Mouse (Mus musculus) layer of hippocampus, adult 11-12 months (tissue): ENCODE measurements around the gene Rassf5.
"Not testable (repeated sequence)": the region's sequence is repeated elsewhere in the genome, so short reads cannot be mapped to it uniquely, and the experiment has no call there.

Experiments
- DNase-seq: peaks from one replicate; pipeline ENCODE4 v3.0.0; 2022; ENCODE audit warnings: low spot score

Rassf5 gene

DNA sequence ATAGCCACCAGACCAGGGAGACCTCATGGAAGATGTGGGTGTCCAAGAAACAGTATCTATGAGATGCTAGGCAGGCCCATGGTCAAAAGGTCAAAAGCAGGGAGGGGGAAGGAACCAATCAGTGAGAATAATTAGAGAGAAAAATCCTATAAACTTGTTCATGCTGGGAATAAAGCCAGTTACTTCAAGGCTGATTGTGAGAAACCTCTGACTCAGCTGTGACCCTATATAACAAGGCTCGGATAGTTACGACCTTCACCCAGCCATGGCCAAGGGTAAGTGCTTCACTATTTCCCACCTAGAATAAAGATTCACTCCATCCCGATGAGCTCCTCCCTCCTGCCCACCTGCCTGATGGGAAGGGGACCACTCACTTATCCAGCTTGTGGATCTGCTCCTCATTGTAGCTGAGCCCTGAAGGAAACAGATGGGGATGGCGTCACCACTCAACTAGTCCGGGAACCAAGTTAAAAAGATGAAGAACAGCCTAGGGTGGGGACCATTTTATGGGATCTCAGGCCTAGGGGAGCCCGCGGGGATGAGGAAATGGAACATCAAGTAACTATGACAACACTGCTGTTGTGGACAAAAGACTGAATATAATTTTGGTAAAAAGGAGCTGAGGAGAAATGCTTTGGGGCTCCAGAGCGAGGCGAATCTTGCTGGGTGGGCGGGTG, 14.7 kb upstream of the Rassf5 start:
- no peak for DNase-seq

DNA sequence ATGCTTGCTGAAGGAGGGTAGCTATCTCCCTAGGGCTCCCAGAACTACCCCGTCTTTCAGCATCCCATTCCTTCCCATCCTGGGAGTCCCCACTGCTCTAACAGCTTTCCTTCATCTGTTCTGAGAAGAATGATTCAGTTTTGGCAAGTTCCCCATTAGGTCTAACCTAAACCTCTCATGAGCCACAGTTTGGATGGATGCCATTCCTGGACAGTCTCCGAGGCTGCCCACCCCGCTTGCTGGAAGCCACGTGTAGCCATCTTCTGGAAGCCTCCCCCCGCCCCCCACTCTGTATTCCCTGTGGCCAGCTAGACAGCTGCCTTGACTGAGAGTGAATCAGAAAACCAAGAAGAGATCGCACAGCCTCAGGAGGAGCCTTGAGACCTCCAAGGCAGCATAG, 12.2 kb upstream of the Rassf5 start:
- no peak for DNase-seq

DNA sequence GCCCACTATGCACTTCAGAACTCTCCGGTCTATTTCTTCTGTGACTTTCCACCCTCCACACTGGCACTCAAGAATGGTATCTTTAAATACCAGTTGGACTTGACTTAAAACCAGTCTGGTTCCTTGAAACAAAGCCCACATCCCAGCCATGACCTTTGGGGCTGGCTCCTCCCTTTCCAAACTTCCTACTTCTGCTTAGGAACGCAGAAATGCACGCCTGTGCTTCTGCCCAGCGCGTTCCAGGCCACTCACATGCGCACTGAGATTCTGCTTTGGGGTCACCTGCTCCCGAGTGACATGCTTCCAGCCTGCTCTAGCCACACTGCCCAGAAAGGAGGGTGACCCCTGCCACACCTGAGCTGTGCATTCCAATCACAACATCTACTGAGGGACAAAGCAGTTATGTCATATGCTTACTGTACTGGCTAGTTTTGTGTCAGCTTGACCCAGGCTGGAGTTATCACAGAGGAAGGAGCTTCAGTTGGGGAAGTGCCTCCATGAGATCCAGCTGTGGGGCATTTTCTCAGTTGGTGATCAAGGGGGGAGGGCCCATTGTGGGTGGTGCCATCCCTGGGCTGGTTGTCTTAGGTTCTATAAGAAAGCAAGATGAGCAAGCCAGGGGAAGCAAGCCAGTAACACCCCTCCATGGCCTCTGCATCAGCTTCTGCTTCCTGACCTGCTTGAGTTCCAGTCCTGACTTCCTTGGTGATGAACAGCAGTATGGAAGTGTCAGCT, 7.6 kb upstream of the Rassf5 start:
- not testable (repeated sequence) for DNase-seq

DNA sequence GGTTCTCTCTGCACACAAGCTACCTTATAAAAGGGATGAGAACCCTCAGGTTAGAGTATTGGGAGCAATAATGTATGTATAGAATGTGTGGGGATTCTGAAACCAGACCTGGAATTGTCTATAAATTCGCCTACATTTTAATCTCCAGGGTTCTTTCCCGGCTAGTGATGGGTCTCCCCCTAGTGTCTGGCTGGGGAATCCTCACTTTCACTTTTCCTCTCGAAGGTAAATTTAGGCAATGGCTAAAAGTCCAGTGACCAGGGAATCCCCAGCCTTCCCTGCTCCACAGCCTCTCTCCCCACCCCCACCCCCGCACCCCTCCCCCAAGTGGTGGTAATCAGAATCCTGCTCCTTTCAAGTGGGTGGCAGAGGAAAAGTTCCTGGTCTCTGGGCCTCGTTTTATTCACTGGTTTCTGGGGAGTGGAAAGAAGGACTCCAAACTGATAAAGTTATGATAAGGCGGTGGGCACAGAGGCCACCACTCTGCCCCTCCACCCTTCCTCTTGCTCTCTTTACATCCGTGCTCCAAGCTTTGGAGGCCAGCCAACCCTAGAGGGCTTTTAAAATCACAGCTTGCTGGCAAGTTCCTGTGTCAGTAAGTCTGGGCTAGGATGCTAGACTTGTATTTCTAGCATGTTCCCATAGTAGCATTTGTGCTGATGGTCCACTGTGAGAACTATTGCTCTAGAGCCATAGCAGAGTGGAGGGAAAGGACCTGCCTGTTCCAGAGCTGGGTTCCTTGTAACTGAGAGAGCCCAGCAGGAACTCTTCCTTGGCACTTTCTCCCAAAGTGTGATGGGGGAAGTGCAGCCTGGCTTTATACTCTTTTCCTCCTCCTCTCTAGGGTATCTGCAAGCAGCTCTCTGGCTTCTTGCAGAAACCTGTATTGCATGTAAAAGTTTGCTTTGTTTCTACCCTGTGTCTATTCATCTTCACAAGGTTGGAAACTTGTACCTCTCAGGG, 1.7 kb upstream of the Rassf5 start:
- DNase-seq: peak; percentile 59

DNA sequence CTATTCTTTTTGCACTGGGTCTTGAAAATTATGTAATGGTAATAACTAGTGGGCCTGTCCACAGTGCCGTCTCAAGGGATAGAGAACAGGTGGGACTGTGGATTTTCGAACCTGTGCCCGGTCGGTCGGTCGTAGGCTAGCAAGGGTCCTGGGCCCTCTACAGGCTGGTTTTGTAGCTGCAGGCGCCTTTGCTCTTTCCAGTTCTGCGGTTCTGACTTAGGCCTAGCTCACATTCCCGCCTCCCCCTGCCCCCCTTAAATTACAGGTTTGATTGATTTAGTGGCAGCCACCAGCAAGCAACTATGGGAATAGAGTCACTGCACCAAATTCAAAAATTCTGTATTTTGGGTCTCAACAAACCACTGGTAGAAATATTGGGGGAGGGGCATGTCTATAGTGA, 868 bp upstream of the Rassf5 start:
- peak; percentile 55 for DNase-seq

DNA sequence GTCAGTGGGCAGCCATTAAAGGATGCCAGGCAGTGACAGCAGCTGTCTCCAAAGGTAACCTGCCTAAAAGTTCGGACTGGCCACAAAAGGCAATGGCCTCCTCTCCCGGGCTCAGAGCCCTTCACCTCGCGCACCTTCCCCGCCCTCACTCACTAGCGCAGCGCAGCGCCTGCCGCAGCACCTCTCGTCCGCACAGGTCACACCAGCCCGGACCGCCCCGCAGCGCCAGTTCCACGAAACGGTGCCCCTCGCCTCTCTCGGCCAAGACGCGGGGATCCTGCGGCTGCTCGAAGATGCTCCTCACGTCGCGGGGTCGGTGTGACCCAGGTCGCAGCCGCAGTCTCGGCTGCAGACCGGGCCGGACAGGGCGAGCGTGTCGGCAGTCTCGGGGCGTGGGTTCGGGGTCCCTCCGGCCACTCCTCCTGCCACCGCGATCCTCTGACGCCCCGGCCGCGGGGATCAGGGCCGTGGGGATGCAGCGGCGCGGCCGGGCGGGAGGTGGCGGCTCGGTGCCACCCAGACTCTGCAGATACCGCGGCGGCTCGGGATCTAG, 446 bp downstream of the Rassf5 start:
- no peak for DNase-seq

DNA sequence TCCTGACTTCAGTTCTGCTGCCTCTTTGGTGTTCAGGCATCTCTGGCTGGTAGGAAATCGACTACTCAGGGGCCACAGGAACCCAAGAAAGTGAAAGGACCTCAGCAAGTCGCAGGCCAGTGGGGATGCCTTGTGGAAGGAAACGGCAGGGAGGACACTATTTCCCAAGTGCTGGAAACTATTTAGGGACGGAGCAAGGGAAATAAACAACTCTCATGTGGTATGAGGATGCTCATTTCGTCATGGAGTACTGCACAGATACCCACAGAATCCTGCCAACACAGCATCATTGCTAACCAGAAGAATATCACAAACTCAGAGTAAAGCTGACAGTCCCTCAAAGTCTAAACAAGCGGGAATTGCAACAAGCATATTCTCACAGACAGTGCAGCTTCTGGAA, 2.1 kb downstream of the Rassf5 start:
- DNase-seq: no peak

DNA sequence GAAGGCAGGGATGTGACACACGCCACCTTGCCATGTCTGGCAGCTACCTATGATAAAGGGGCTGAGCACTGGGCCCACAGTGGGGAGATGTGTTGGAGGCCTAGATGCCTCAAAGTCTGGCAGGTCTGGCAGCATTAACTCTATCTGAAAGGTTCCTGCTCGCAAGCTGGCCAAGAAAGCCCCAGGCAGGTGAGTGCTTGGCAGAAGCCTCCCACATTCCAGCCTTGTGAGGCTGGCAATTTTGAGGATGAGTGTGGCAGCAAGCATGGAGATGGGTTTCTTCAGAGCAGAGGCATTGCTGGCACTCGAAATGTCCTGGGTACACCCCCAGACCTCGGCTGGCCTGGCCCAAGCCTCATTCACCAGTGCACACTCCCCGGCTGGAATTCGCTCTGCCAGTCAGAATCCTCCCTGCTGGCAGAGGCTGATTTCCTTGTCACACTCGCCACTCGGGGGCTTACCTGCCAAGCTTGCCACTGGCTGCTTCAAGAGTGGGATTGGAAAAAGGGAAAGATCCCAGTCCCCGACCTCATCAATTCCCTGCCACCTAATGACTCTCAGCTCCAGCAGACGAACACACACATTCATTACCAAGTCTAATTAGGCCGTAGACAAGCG, 5.4 kb downstream of the Rassf5 start:
- no peak for DNase-seq

DNA sequence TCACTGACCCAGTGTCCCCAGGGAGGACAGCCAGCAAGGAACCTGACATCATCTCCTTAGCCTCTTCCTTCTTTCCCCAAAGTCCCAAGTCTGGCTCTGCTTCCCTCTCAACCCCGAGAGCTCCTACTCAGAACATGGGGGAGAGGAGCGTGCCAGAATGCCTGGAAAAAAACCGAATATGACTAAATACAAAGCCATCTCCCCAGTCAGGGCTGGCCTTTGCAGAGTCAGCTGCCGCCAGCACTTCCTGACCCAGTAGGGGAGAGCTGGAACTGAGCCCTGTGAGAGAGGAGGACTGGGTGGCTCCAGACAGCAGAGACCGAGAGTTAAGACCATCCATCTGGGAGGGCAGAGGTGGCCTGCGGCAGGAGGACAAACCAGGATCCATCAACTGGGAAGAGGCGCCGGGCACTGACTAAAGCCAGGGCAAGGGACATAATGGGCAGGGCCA, 6.1 kb downstream of the Rassf5 start:
- no peak for DNase-seq

DNA sequence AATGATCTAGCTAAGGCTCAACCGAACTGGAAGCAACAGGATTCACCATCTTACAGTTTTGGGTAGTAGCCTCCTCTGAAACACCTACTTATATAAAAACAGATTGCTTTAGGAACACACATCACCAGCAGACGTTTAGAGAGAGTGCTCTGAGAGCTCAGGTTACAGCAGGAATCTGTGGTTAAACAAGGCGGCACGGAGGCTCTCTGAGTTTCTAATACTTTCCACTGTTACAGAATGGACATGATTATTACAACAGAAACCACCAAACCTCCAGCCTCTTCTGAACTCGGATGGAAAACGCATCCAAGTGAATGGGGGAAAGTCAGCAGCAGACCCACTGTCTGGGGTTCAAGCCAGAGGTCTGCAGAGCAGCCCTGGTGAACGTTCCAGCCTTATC, 9.0 kb downstream of the Rassf5 start:
- DNase-seq: no peak

DNA sequence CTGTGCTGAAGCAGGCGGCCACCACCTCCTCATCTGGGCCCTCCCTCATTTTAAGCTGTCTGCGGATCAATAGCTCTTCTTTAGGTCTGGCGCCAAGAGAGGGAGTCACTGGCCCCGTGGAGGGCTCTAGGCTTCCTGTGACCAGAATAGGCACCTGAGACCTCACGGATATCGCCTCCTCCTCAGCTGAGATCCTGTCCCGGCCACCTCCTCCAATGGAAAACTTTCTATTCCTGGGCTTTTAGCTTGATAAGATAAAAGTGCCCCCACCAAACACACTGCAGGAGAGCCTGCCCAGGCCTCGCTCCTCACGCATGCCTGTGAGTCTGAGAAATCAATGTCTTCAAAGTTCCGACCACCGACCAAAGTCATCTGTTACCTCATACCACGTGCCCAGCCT, 11.5 kb downstream of the Rassf5 start:
- DNase-seq: no peak

DNA sequence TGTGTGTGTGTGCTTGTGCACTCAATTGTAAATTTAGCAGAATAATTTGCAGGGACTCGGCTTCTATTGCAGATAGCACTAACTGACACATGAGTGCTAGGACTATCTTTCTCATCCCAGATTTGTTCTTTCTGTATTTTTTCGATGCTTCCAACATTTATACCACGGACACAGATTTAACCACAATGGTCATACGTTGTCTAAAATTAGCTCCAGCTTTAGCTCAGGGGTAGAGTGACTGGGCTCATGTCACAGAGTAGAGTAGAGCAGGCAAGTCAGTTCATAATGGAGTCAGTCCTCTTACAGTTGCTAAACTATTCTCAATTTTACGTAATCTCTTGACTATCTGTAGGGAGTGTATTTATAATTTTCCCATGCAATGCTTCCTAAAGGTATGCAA, 16.4 kb downstream of the Rassf5 start:
- DNase-seq: no peak

DNA sequence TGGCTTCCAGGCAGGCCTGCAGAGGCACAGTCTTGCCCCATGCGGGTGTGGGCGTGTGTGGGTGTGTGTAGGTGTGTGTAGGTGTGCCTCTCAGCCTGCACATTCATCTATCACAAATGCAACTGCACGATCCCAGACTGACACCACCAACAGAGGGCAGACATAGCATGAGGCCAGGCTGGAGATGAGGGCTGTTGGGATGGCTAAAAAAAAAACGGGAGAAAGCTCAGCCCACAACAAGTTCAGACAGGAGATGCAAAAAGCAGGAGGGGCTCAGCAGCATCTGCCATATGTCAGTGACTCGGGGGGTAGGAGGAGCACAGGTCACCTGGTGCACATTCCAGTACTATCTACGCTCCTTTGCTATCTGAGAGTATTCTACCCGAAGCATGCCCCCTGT, 16.8 kb downstream of the Rassf5 start:
- DNase-seq: no peak

DNA sequence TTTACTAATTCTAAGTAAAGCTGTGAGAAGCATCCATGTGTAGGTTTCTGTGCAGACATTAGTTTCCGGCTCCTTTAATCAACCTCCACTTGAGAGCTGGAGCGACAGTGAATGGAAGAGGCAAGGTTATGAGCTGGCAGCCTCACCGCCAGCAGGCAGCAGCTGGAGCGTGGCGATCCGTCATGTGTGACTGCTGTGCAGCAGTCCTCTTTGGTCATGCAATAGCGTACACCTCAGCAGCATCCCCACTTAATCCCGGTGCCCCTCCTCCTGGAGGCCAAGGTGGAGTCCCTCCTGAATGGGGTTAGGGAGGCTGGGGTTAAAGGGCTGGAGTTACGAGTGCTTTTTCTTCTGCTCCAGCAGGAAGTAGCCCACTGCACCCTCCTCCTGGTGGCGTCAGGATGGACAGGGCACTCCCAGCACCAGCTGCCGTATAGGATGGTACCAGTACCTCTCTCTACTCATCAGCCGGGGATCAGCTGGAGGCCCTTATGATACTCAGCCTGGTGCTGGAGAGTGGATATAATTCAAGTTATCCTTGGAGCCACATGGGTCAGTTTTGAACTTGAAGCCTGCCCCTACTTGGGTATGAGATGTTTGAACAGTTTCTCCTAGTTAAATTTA, 20.1 kb downstream of the Rassf5 start:
- no peak for DNase-seq

DNA sequence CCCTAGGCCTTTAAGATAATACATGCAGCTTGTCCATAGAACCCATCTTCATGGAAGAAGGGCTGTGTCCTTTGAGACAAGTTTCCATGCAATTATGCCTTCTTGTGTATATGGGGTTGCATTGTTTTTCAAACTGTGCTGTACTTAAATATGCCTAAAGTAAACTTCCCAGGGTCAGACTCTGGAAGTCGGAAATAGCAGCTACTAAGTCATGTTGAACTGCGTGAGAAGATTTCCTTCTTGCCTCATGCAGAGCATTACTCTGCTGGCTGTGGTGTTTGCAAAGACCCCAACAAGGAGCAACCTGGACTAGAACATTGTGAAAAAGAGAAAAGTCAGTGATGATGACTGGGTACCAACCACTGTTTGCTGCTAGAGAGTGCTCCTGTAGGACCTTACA, 21.7 kb downstream of the Rassf5 start:
- DNase-seq: no peak

DNA sequence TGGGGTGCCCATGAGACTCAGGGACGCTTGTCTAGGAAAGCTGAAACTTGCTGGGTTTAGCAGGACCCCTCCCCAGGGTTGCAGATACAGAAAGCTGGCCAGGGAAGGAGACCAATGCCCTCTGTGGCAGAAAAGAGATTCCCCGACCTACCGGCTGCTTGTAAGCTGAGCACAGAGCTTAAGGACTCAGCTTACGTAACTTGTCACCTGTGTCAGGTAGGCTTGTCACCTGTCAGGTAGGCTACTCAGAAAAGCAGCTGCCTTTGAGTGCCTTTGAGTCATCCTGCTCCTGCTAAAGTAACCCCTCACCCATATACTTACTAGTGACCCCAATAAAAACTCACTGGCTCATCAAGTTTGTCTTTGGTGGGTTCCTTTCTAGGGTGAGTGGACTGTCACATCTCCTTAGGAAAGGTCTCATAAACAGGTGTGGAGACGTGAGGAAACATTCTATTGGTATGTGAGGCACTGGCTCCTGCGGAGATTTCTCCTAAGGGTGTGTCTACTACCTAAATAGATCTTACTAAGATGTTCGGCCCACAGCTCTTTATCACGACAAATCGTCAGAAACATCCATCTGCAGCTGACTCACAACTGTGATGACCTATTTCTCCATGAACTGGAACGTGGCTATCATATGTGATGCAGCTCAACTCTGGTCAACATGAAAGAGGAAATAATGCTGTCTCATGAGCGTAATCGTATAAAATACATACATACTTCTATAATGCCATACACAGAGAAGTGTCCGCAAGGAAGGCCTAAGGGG, 23.1 kb downstream of the Rassf5 start:
- DNase-seq: no peak

DNA sequence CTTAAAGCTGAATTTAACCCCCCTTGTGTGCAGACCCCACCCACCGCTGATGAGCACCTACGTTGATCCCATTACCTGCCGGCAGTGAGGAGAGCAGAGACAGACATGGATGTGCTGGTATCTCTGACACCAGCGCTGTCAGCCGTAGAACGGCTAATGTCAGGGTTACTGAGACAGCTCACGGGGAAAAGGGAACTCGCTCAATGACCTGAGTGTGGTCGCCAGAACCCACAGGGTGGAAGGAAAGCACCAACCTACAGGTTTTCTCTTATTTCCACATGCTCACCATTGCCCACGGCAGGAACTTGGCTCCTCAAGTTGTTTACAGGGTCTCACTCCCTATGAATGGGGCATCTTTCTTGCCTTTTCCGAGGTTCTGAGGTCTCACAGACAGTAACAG, 26.1 kb downstream of the Rassf5 start:
- DNase-seq: no peak

DNA sequence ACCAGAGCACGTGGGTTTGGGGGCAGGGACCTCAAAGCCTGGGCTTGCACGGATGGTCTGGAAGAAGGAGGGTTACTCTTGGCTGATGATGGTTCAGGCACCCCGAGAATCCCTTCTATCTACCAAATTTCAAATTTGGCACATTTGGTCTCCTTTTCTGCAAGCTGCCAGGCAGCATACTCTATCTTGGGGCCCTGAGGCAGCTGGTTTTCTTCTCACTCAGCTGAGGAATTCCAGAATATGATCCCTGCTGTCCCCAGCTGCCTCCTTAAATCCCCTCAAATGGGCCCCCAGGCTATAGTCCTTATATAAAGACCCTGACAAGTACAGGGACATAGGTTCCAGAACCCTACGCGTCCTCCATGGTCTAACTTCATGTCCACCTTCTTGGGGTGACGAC, 31.7 kb downstream of the Rassf5 start:
- DNase-seq: no peak

DNA sequence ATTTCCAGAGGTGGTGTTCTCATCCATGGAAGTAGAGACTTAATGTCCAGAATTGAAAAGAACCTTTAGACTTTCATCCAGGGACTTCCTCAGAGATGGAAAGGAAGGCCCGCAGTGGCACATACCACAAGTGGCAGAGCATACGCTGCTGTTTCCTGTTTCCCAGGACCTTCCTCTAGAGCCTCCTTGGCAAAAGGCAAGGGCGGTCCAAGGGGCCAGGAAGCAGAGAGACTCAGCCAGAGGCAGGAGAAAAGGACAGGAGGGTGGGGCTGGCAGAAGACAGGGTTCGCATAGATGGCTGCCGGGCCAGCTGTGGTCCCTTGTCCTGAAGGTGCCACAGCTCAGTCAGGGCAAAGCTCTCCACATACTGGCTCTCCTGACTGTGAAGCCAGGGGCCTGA, 32.1 kb downstream of the Rassf5 start:
- no peak for DNase-seq

DNA sequence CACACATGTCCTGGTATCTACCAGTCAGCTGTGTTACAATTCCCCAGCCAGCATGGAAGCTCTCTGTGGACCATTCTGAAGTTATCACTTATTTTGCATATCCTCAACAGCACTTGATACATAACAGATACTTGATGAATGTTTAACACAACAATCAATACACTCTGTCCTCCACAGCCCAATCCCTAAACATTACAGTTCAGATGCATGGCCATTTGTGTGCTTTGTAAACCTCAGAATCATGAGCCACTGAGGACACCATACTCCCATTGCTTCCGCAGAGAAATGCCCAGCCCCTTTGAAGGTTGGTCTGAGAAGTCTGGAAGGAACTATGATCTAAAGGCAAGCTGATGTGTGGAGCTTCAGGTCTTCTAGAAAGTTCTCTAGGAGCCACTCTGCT, 33.4 kb downstream of the Rassf5 start:
- no peak for DNase-seq

DNA sequence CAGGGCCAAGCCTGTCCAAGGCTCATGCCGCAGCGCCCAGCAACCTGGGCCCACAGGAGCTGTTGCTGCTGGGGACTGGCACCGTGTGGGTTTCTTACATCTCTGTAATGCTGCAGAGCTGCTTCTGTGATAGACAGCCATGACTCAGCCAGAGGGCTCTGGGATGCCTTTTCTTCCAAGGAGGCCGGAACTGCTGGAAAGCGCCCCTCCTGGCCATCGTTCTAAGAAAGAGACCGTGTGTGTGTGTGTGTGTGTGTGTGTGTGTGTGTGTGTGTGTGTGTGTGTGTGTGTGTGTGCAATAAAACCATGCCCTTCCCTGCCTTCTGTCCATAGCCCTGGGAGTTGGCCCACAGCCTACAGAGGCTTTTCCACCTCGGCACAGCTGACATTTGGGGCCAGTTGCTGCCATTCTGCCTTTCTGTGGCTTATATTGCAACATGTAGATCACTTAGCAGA, 35.1 kb downstream of the Rassf5 start:
- no peak for DNase-seq
